Mouse (Mus musculus): ENCODE measurements around the gene Epn2.

GRCm38 (mm10) chr11:61571225-61571624 lies 8.3 kb downstream of the Epn2 start:
- TF ChIP-seq CHD2 (IDR thresholded peaks at IDR 0.05; ENCODE audit: low read depth, low read length) (no peak), HCFC1 (IDR thresholded peaks at IDR 0.05; ENCODE audit: borderline replicate concordance, insufficient read depth, low read length) (no peak), MAFK (IDR thresholded peaks at IDR 0.05; ENCODE audit: insufficient read depth, low read depth, low read length) (no peak)

Measured in ES-E14 (cell line).